31 mouse cellular contexts compared by ENCODE assay signal in genomic region chr6:95150885-95151284, GRCm38 (mm10).
"Had no signal": no experiment of that assay in that cellular context is flagged by ENCODE, and none has a peak within 500 bp of the region (broad histone marks: within the 10 kb centered on the region; RNA-seq: fewer than 3 reads in every experiment).

No protein-coding gene starts in this region.

- H3K4me3 ChIP-seq: left cerebral cortex, adult 2 months; limb, embryonic 12.5 days; limb, embryonic 13.5 days; limb, embryonic 15.5 days; liver, embryonic 12.5 days; liver, embryonic 13.5 days; liver, embryonic 15.5 days; lung, embryonic 15.5 days; megakaryocyte, embryonic 14.5 days; midbrain, embryonic 10.5 days; midbrain, embryonic 12.5 days; midbrain, embryonic 13.5 days; midbrain, embryonic 15.5 days; myocyte; neural tube, embryonic 12.5 days had no signal

- H3K27ac ChIP-seq: left cerebral cortex, adult 2 months; limb, embryonic 12.5 days; limb, embryonic 13.5 days; limb, embryonic 15.5 days; liver, embryonic 12.5 days; liver, embryonic 13.5 days; liver, embryonic 14.5 days; liver, embryonic 15.5 days; lung, embryonic 15.5 days; macrophage; midbrain, embryonic 10.5 days; midbrain, embryonic 12.5 days; midbrain, embryonic 13.5 days; midbrain, embryonic 15.5 days; neural tube, embryonic 12.5 days had no signal

- ATAC-seq: liver, embryonic 12.5 days; lung, postnatal 0 days; midbrain, embryonic 13.5 days; midbrain, embryonic 15.5 days; midbrain, embryonic 16.5 days had no signal

- DNase-seq: left cerebral cortex, postnatal 4 days; liver, embryonic 13.5 days; lung, adult 18-20 months; lung, adult 2 months; lung, embryonic 14.5 days; lung, postnatal 10 days; lung, postnatal 14 days; lung, postnatal 36 days; lung, postnatal 4 days; midbrain, embryonic 14.5 days had no signal

- H3K4me1 ChIP-seq: limb, embryonic 12.5 days; limb, embryonic 13.5 days; limb, embryonic 15.5 days; liver, embryonic 12.5 days; liver, embryonic 15.5 days; lung, embryonic 15.5 days; megakaryocyte, embryonic 14.5 days; midbrain, embryonic 12.5 days; midbrain, embryonic 13.5 days; midbrain, embryonic 15.5 days; neural tube, embryonic 12.5 days had no signal

- H3K27me3 ChIP-seq: limb, embryonic 12.5 days; limb, embryonic 13.5 days; limb, embryonic 15.5 days; liver, embryonic 12.5 days; liver, embryonic 13.5 days; liver, embryonic 15.5 days; lung, embryonic 15.5 days; megakaryocyte, embryonic 14.5 days; midbrain, embryonic 12.5 days; midbrain, embryonic 15.5 days; neural tube, embryonic 12.5 days had no signal

- H3K9ac ChIP-seq: limb, embryonic 12.5 days; limb, embryonic 13.5 days; limb, embryonic 15.5 days; liver, embryonic 12.5 days; liver, embryonic 13.5 days; liver, embryonic 14.5 days; liver, embryonic 15.5 days; liver, postnatal 0 days; lung, embryonic 14.5 days; lung, embryonic 15.5 days; midbrain, embryonic 12.5 days; midbrain, embryonic 13.5 days; midbrain, embryonic 15.5 days; neural tube, embryonic 12.5 days had no signal

- H3K4me2 ChIP-seq: limb, embryonic 12.5 days; limb, embryonic 13.5 days; limb, embryonic 15.5 days; liver, embryonic 11.5 days; liver, embryonic 12.5 days; liver, embryonic 13.5 days; liver, embryonic 15.5 days; lung, embryonic 14.5 days; lung, embryonic 15.5 days; midbrain, embryonic 11.5 days; midbrain, embryonic 12.5 days; midbrain, embryonic 13.5 days; midbrain, embryonic 15.5 days; neural tube, embryonic 12.5 days had no signal

- H3K36me3 ChIP-seq: limb, embryonic 12.5 days; limb, embryonic 13.5 days; limb, embryonic 15.5 days; liver, embryonic 12.5 days; liver, embryonic 13.5 days; liver, embryonic 15.5 days; lung, embryonic 15.5 days; midbrain, embryonic 10.5 days; midbrain, embryonic 12.5 days; midbrain, embryonic 13.5 days; midbrain, embryonic 15.5 days; neural tube, embryonic 12.5 days had no signal

- H3K9me3 ChIP-seq: limb, embryonic 12.5 days; limb, embryonic 13.5 days; limb, embryonic 15.5 days; liver, embryonic 12.5 days; liver, embryonic 13.5 days; liver, embryonic 15.5 days; lung, embryonic 15.5 days; midbrain, embryonic 10.5 days; midbrain, embryonic 12.5 days; midbrain, embryonic 13.5 days; midbrain, embryonic 15.5 days; neural tube, embryonic 12.5 days had no signal
